Mouse (Mus musculus) ES-E14 (cell line): ENCODE measurements around the gene Scin.

Experiments
- CHD2 ChIP-seq: IDR thresholded peaks from 2 replicates; pipeline ENCODE4 v1.6.1; 2014; ENCODE audit warnings: mild to moderate bottlenecking, low read depth, low read length, inconsistent platforms
- HCFC1 ChIP-seq: IDR thresholded peaks from 2 replicates; pipeline ENCODE4 v1.6.1; 2012; ENCODE audit warnings: low read length, inconsistent platforms, borderline replicate concordance; ENCODE audit not compliant: insufficient read depth
- MAFK ChIP-seq: IDR thresholded peaks from 2 replicates; pipeline ENCODE4 v1.6.1; 2014; ENCODE audit warnings: mild to moderate bottlenecking, low read depth, low read length, inconsistent platforms; ENCODE audit not compliant: insufficient read depth
- ZC3H11A ChIP-seq: IDR thresholded peaks from 2 replicates; pipeline ENCODE4 v1.6.1; 2012; ENCODE audit warnings: low read depth, mild to moderate bottlenecking, inconsistent platforms, low read length, borderline replicate concordance
- ZNF384 ChIP-seq: IDR thresholded peaks from 2 replicates; pipeline ENCODE4 v1.6.1; 2012; ENCODE audit warnings: low read depth, low read length, inconsistent platforms

- TF ChIP-seq ZC3H11A, result no peak
- TF ChIP-seq ZNF384, result no peak
- TF ChIP-seq HCFC1, result no peak
- no peak for TF ChIP-seq MAFK
- no peak for TF ChIP-seq CHD2
Measured at GRCm38 (mm10) chr12:40090017-40090416, 44.0 kb downstream of the Scin start.
